Comparison of ENCODE assay signal across 28 mouse cellular contexts in the genomic region with DNA sequence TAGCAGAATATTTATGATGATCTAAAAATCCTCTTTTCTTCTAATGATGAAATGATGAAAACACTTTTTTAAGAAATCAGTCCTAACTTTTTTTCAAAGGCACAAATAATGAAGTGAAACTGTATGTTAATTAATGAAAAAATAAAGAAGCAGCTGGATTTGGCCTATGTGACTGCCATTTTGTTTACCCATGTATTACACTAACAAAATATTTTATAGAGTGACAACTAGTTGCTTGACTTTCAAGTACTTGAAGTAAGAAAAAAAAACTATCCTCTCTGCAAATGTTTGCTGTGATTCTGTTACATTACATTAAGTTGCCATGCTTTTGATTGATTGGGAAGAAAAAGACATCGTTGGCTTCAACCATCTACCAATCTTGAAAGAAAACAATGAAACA.
"Had no signal": no experiment of that assay in that cellular context is flagged by ENCODE, and none has a peak within 500 bp of the region (broad histone marks: within the 10 kb centered on the region; RNA-seq: fewer than 3 reads in every experiment).

No protein-coding gene starts in this region.

- H3K9ac ChIP-seq: embryonic facial prominence, embryonic 12.5 days; embryonic facial prominence, embryonic 13.5 days; embryonic facial prominence, embryonic 15.5 days; forebrain, embryonic 12.5 days; forebrain, embryonic 13.5 days; forebrain, embryonic 15.5 days; forebrain, postnatal 0 days had no signal

- H3K4me2 ChIP-seq: embryonic facial prominence, embryonic 12.5 days; embryonic facial prominence, embryonic 13.5 days; embryonic facial prominence, embryonic 15.5 days; forebrain, embryonic 12.5 days; forebrain, embryonic 13.5 days; forebrain, embryonic 15.5 days had no signal

- H3K4me3 ChIP-seq: embryonic facial prominence, embryonic 10.5 days; embryonic facial prominence, embryonic 12.5 days; embryonic facial prominence, embryonic 13.5 days; embryonic facial prominence, embryonic 15.5 days; erythroblast, embryonic 14.5 days; forebrain, embryonic 10.5 days; forebrain, embryonic 12.5 days; forebrain, embryonic 13.5 days; forebrain, embryonic 15.5 days; gastrocnemius, adult 2 months had no signal

- H3K27me3 ChIP-seq: embryonic facial prominence, embryonic 12.5 days; embryonic facial prominence, embryonic 13.5 days; embryonic facial prominence, embryonic 15.5 days; forebrain, embryonic 12.5 days; forebrain, embryonic 13.5 days; forebrain, embryonic 15.5 days had no signal

- ATAC-seq: forebrain, embryonic 13.5 days; forebrain, embryonic 14.5 days; forebrain, embryonic 15.5 days; forebrain, embryonic 16.5 days; forebrain, postnatal 0 days had no signal

- DNase-seq: cerebellum, adult 2 months; cerebellum, adult 8-10 months; cerebellum, adult 9-10 months; cerebellum, adult 9-11 months; cerebellum, postnatal 10 days; cerebellum, postnatal 14 days; cerebellum, postnatal 25 days; cerebellum, postnatal 36 days; embryo, embryonic 11 days; forebrain, postnatal 0 days; gastrocnemius, adult 2 months; gastrocnemius, postnatal 10 days; gastrocnemius, postnatal 14 days; gastrocnemius, postnatal 25 days; gastrocnemius, postnatal 36 days; heart, adult 11 months; heart, adult 18-20 months had no signal

- H3K27ac ChIP-seq: embryonic facial prominence, embryonic 10.5 days; embryonic facial prominence, embryonic 12.5 days; embryonic facial prominence, embryonic 13.5 days; embryonic facial prominence, embryonic 15.5 days; forebrain, embryonic 10.5 days; forebrain, embryonic 12.5 days; forebrain, embryonic 13.5 days; forebrain, embryonic 15.5 days; gastrocnemius, adult 2 months had no signal

- H3K4me1 ChIP-seq: embryonic facial prominence, embryonic 10.5 days; embryonic facial prominence, embryonic 12.5 days; embryonic facial prominence, embryonic 13.5 days; embryonic facial prominence, embryonic 15.5 days; forebrain, embryonic 10.5 days; forebrain, embryonic 12.5 days; forebrain, embryonic 13.5 days; forebrain, embryonic 15.5 days had no signal

- H3K9me3 ChIP-seq: embryonic facial prominence, embryonic 10.5 days; embryonic facial prominence, embryonic 12.5 days; embryonic facial prominence, embryonic 13.5 days; embryonic facial prominence, embryonic 15.5 days; forebrain, embryonic 10.5 days; forebrain, embryonic 12.5 days; forebrain, embryonic 13.5 days; forebrain, embryonic 15.5 days had no signal

- H3K36me3 ChIP-seq: embryonic facial prominence, embryonic 10.5 days; embryonic facial prominence, embryonic 12.5 days; embryonic facial prominence, embryonic 13.5 days; embryonic facial prominence, embryonic 15.5 days; forebrain, embryonic 10.5 days; forebrain, embryonic 12.5 days; forebrain, embryonic 15.5 days had no signal
